Mouse (Mus musculus) megakaryocyte, embryonic 14.5 days (primary cell): Measurements from ENCODE around the gene Stk33. TPM values are rescaled to one million over a fixed set of nuclear protein-coding genes. Genes with fewer than 3 reads are reported as not detected.

Experiments
- H3K27me3 ChIP-seq: replicated peaks from 2 replicates; pipeline ENCODE3; 2012; ENCODE audit warnings: inconsistent platforms
- H3K36me3 ChIP-seq: replicated peaks from 2 replicates; pipeline ENCODE3; 2012; ENCODE audit warnings: low read length, inconsistent platforms, mixed read lengths
- H3K4me1 ChIP-seq: 2 replicates; pipeline ENCODE4 v1.6.1; 2012; ENCODE audit warnings: inconsistent platforms
- H3K4me3 ChIP-seq: replicated peaks from 2 replicates; pipeline ENCODE3; 2012; ENCODE audit warnings: moderate library complexity, mild to moderate bottlenecking, inconsistent platforms
- H3K9me3 ChIP-seq: 2 replicates; pipeline ENCODE4 v1.6.1; 2012; ENCODE audit warnings: inconsistent platforms
- FLI1 ChIP-seq: IDR thresholded peaks from 2 replicates; pipeline ENCODE4 v1.6.1; 2012; ENCODE audit warnings: low read length, inconsistent platforms, mixed read lengths
- GATA1 ChIP-seq: IDR thresholded peaks from 3 replicates; pipeline ENCODE4 v1.6.1; 2012; ENCODE audit warnings: mixed read lengths, low read length, inconsistent platforms, borderline replicate concordance
- polyA plus RNA-seq: library from polyadenylated mRNA; stranded (reverse); fragments of >175 nt; gene quantifications from 2 replicates; pipeline ENCODE4 v1.2.3, GENCODE M21; 2012; ENCODE audit warnings: low replicate concordance; ENCODE audit not compliant: insufficient read depth

Gene Stk33
- polyA plus RNA-seq, result not detected in 2 replicates

- no peaks in the 10 kb centered on the region for H3K36me3 ChIP-seq
- H3K9me3 ChIP-seq, result no peaks in the 10 kb centered on the region
- H3K4me3 ChIP-seq, result peak within 1 kb of the TSS; percentile 50
- no peak for TF ChIP-seq GATA1
- no peak for TF ChIP-seq FLI1
- peaks cover 46% of the 10 kb centered on the region for H3K27me3 ChIP-seq
- peaks cover 8% of the 10 kb centered on the region for H3K4me1 ChIP-seq
These were observed at the start of gene Stk33 for GRCm38 (mm10) chr7:109438781-109439591. Gene Stk33 (minus strand): TSS chr7:109439081.

GRCm38 (mm10) chr7:109484221-109484620 is 45.3 kb upstream of the Stk33 start:
- Histone ChIP-seq H3K9me3 (no peaks in the 10 kb centered on the region), H3K4me1 (no peaks in the 10 kb centered on the region; the same call in 1 of the 2 replicates), H3K27me3 (peaks cover 22% of the 10 kb centered on the region), H3K36me3 (no peaks in the 10 kb centered on the region), H3K4me3 (no peak overlapping the region)
- TF ChIP-seq GATA1, result no peak
- TF ChIP-seq FLI1, result no peak

GRCm38 (mm10) chr7:109480765-109481197 is 41.9 kb upstream of the Stk33 start:
- TF ChIP-seq GATA1, result no peak
- no peak for TF ChIP-seq FLI1
- Histone ChIP-seq H3K4me1 (no peaks in the 10 kb centered on the region; the same call in 1 of the 2 replicates), H3K27me3 (peaks cover 23% of the 10 kb centered on the region)

GRCm38 (mm10) chr7:109477926-109478325 is 39.0 kb upstream of the Stk33 start:
- no peak overlapping the region for H3K4me3 ChIP-seq
- H3K36me3 ChIP-seq, result no peaks in the 10 kb centered on the region
- H3K27me3 ChIP-seq, result peaks cover 13% of the 10 kb centered on the region
- no peaks in the 10 kb centered on the region for H3K4me1 ChIP-seq
- TF ChIP-seq FLI1, result no peak
- TF ChIP-seq GATA1, result no peak
- H3K9me3 ChIP-seq, result no peaks in the 10 kb centered on the region

More at GRCm38 (mm10) chr7:109480765-109481197, 41.9 kb upstream of the Stk33 start:
- H3K9me3 ChIP-seq, result no peaks in the 10 kb centered on the region
- no peaks in the 10 kb centered on the region for H3K36me3 ChIP-seq
- no peak overlapping the region for H3K4me3 ChIP-seq

GRCm38 (mm10) chr7:109470700-109471099 is 31.8 kb upstream of the Stk33 start:
- TF ChIP-seq GATA1, result no peak
- TF ChIP-seq FLI1, result no peak
- no peaks in the 10 kb centered on the region for H3K9me3 ChIP-seq
- no peaks in the 10 kb centered on the region for H3K36me3 ChIP-seq
- H3K4me1 ChIP-seq, result no peaks in the 10 kb centered on the region
- H3K4me3 ChIP-seq, result no peak overlapping the region
- peaks cover 18% of the 10 kb centered on the region for H3K27me3 ChIP-seq

- H3K4me1 ChIP-seq, result no peaks in the 10 kb centered on the region
- H3K4me3 ChIP-seq, result no peak overlapping the region
- TF ChIP-seq GATA1, result no peak
- TF ChIP-seq FLI1, result no peak
- H3K27me3 ChIP-seq, result peaks cover 14% of the 10 kb centered on the region
- no peaks in the 10 kb centered on the region for H3K9me3 ChIP-seq
- no peaks in the 10 kb centered on the region for H3K36me3 ChIP-seq
These were observed 29.4 kb upstream of the Stk33 start for GRCm38 (mm10) chr7:109468262-109468701.

GRCm38 (mm10) chr7:109467591-109467990 is 28.7 kb upstream of the Stk33 start:
- Histone ChIP-seq H3K9me3 (no peaks in the 10 kb centered on the region), H3K4me1 (no peaks in the 10 kb centered on the region), H3K36me3 (no peaks in the 10 kb centered on the region), H3K27me3 (peaks cover 14% of the 10 kb centered on the region), H3K4me3 (no peak overlapping the region)
- TF ChIP-seq FLI1, result no peak
- no peak for TF ChIP-seq GATA1

- no peak for TF ChIP-seq FLI1
- TF ChIP-seq GATA1, result no peak
- H3K36me3 ChIP-seq, result no peaks in the 10 kb centered on the region
- no peaks in the 10 kb centered on the region for H3K9me3 ChIP-seq
These were observed 21.8 kb upstream of the Stk33 start for GRCm38 (mm10) chr7:109460698-109461097.

GRCm38 (mm10) chr7:109456563-109456962 is 17.7 kb upstream of the Stk33 start:
- Histone ChIP-seq H3K4me3 (no peak overlapping the region), H3K36me3 (no peaks in the 10 kb centered on the region), H3K9me3 (no peaks in the 10 kb centered on the region), H3K4me1 (peaks cover 17% of the 10 kb centered on the region), H3K27me3 (peaks cover 8% of the 10 kb centered on the region)
- no peak for TF ChIP-seq FLI1
- no peak for TF ChIP-seq GATA1

More at GRCm38 (mm10) chr7:109460698-109461097, 21.8 kb upstream of the Stk33 start:
- peaks cover 14% of the 10 kb centered on the region for H3K4me1 ChIP-seq
- no peak overlapping the region for H3K4me3 ChIP-seq
- H3K27me3 ChIP-seq, result peaks cover 5% of the 10 kb centered on the region

- TF ChIP-seq FLI1, result no peak
- no peak for TF ChIP-seq GATA1
- Histone ChIP-seq H3K36me3 (no peaks in the 10 kb centered on the region), H3K9me3 (no peaks in the 10 kb centered on the region), H3K4me1 (peaks cover 17% of the 10 kb centered on the region), H3K4me3 (no peak overlapping the region), H3K27me3 (peaks cover 10% of the 10 kb centered on the region)
These were observed 16.9 kb upstream of the Stk33 start for GRCm38 (mm10) chr7:109455748-109456147.
